Mouse (Mus musculus): ENCODE results near the gene Miga1. TPM values are rescaled to one million over a fixed set of nuclear protein-coding genes. Genes with fewer than 3 reads are reported as not detected.
"Not testable (repeated sequence)": the region's sequence is repeated elsewhere in the genome, so short reads cannot be mapped to it uniquely, and the experiment has no call there.

Gene Miga1
- total and polyA plus RNA-seq, 3 experiments: 25.3 to 44.7 (median 32.5) TPM

DNA sequence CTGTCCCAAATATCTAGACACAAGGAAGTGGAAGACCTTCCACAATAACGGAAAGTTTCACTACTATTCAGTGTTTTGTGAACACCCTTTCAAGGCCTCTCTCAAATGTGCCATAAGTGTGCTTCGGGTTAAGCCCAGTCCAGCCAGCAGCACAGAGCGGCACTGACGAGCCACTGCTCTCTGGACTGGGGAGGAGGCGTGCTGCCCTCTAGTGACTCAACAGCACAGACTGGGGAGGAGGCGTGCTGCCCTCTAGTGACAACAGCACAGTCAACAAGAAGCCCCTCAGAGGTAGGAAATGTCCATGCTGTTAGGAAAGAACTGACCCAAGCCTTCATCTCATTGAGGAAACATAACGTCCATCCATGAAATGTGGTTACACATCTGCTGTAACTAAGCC, 24.6 kb downstream of the Miga1 start:
- no peaks in the 10 kb centered on the region for H3K27me3 ChIP-seq (replicated peaks)

DNA sequence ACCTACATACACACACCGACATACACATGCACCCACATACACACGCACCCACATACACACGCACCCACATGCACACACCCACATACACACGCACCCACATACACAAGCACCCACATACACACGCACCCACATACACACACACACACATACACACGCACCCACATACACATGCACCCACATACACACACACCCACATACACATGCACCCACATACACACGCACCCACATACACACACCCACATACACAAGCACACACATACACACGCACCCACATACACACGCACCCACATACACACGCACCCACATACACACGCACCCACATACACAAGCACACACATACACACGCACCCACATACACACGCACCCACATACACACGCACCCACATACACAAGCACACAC, 25.5 kb downstream of the Miga1 start:
- H3K27me3 ChIP-seq (replicated peaks); H3K4me2 ChIP-seq (ENCODE audit: insufficient read depth, low read depth, poor library complexity, severe bottlenecking); H3K79me2 ChIP-seq (replicated peaks; ENCODE audit: control insufficient read depth, extremely low read depth, insufficient read depth, poor library complexity, severe bottlenecking); DNase-seq (ENCODE audit: extremely low read depth); H3K4me1 ChIP-seq (ENCODE audit: control insufficient read depth in 1 of 2, insufficient read depth in 2 of 2); H3K4me3 ChIP-seq (replicated peaks in 1 of 3; ENCODE audit: low read depth in 2 of 3, low read length in 2 of 3, poor library complexity in 1 of 3); H3K27ac ChIP-seq (ENCODE audit: insufficient read depth, low read depth); H3K9me3 ChIP-seq (replicated peaks; ENCODE audit: low read length); dilution Hi-C loops (cut with MboI; ENCODE audit: extremely low pct_ligation_motif_present, extremely low pct_unique_long_range_greater_than_20kb, low sequenced_read_pairs); H3K9ac ChIP-seq (ENCODE audit: insufficient read depth, low read depth): not testable (repeated sequence)
- in situ Hi-C loops (cut with MboI; ENCODE audit: low pct_ligation_motif_present, low pct_unique_long_range_greater_than_20kb, low sequenced_read_pairs): loop anchor here (10.0 kb wide), 1 partner anchor 200 kb away; no protein-coding TSS in a partner anchor
- peaks cover 32 to 79% of the 10 kb centered on the region in 2 experiments for H3K36me3 ChIP-seq (replicated peaks in 1 of 2; ENCODE audit: control insufficient read depth in 1 of 2, insufficient read depth in 1 of 2, low read length in 1 of 2)

More for the DNA sequence above, 24.6 kb downstream of the Miga1 start:
- H3K4me2 ChIP-seq (ENCODE audit: insufficient read depth, low read depth, poor library complexity, severe bottlenecking): no peak overlapping the region
- H3K4me1 ChIP-seq (ENCODE audit: control insufficient read depth in 1 of 2, insufficient read depth in 2 of 2): peaks cover 0 to 4% of the 10 kb centered on the region in 2 experiments; a peak in 3 of 4 replicates
- H3K9me3 ChIP-seq (replicated peaks; ENCODE audit: low read length): no peaks in the 10 kb centered on the region
- no peak overlapping the region for H3K4me3 ChIP-seq (replicated peaks in 1 of 3; ENCODE audit: low read depth in 2 of 3, low read length in 2 of 3, poor library complexity in 1 of 3)
- dilution Hi-C loops (cut with MboI; ENCODE audit: extremely low pct_ligation_motif_present, extremely low pct_unique_long_range_greater_than_20kb, low sequenced_read_pairs) (no loop called here), in situ Hi-C loops (cut with MboI; ENCODE audit: low pct_ligation_motif_present, low pct_unique_long_range_greater_than_20kb, low sequenced_read_pairs) (loop anchor here (10.0 kb wide), 1 partner anchor 201 kb away; no protein-coding TSS in a partner anchor)
- peaks cover 30 to 76% of the 10 kb centered on the region in 2 experiments for H3K36me3 ChIP-seq (replicated peaks in 1 of 2; ENCODE audit: control insufficient read depth in 1 of 2, insufficient read depth in 1 of 2, low read length in 1 of 2)
- peak; percentile 93 for DNase-seq (ENCODE audit: extremely low read depth)
- TF ChIP-seq MAX (IDR thresholded peaks at IDR 0.05; ENCODE audit: low read length): peak; percentile 34; the same call in 1 of the 2 replicates
- TF ChIP-seq ELF1 (IDR thresholded peaks at IDR 0.05; ENCODE audit: low read depth, low read length): peak; percentile 38; the same call in 1 of the 2 replicates
- TF ChIP-seq GABPA (IDR thresholded peaks at IDR 0.05; ENCODE audit: insufficient replicate concordance, low read depth, low read length): no peak
- no peak for TF ChIP-seq CHD2 (IDR thresholded peaks at IDR 0.05; ENCODE audit: low read length)
- TF ChIP-seq USF1 (IDR thresholded peaks at IDR 0.05; ENCODE audit: low read depth, low read length): no peak
- no peak for TF ChIP-seq KAT2A (IDR thresholded peaks at IDR 0.05; ENCODE audit: insufficient replicate concordance, low read length)
- TF ChIP-seq NELFE (IDR thresholded peaks at IDR 0.05; ENCODE audit: low read depth, low read length): peak; percentile 97; the same call in 1 of the 2 replicates
- no peak for TF ChIP-seq USF2 (conservative IDR thresholded peaks at IDR 0.05; ENCODE audit: low read depth, low read length)
- peak; percentile 96 for TF ChIP-seq SMC3 (IDR thresholded peaks at IDR 0.05; ENCODE audit: low read depth, low read length)
- no peak for TF ChIP-seq RCOR1 (conservative IDR thresholded peaks at IDR 0.05; ENCODE audit: low read depth, low read length)
- no peak for TF ChIP-seq SIN3A (IDR thresholded peaks at IDR 0.05; ENCODE audit: low read length)
- TF ChIP-seq MAZ (IDR thresholded peaks at IDR 0.05; ENCODE audit: low read depth, low read length): peak; percentile 82; the same call in 1 of the 2 replicates
- TF ChIP-seq MAFK (IDR thresholded peaks at IDR 0.05; ENCODE audit: insufficient replicate concordance, low read length): no peak
- no peak for TF ChIP-seq ZKSCAN1 (IDR thresholded peaks at IDR 0.05; ENCODE audit: borderline replicate concordance, low read depth, low read length)
- peak; percentile 64; the same call in 1 of the 2 replicates for TF ChIP-seq IRF4 (IDR thresholded peaks at IDR 0.05; ENCODE audit: low read depth, low read length)
- TF ChIP-seq E2F4 (IDR thresholded peaks at IDR 0.05; ENCODE audit: insufficient replicate concordance, low read depth, low read length): no peak
- no peak for TF ChIP-seq ETS1 (conservative IDR thresholded peaks at IDR 0.05; ENCODE audit: low read depth, low read length)
- no peak; the same call in 1 of the 2 replicates for TF ChIP-seq JUND (conservative IDR thresholded peaks at IDR 0.05; ENCODE audit: low read depth, low read length)
- peak; percentile 21; the same call in 1 of the 2 replicates for TF ChIP-seq ZNF384 (IDR thresholded peaks at IDR 0.05; ENCODE audit: low read depth, low read length)
- TF ChIP-seq MXI1 (IDR thresholded peaks at IDR 0.05; ENCODE audit: low read depth, low read length): no peak
- TF ChIP-seq EP300 (IDR thresholded peaks at IDR 0.05; ENCODE audit: low read length): no peak
- TF ChIP-seq UBTF (IDR thresholded peaks at IDR 0.05; ENCODE audit: low read depth, low read length): no peak
- TF ChIP-seq CHD1 (IDR thresholded peaks at IDR 0.05; ENCODE audit: low read depth, low read length): no peak
- no peak for TF ChIP-seq POLR2A (IDR thresholded peaks at IDR 0.05; ENCODE audit: low read depth, low read length)
- no peak for TF ChIP-seq TBP (conservative IDR thresholded peaks at IDR 0.05; ENCODE audit: low read depth, low read length)
- TF ChIP-seq TCF12 (IDR thresholded peaks at IDR 0.05; ENCODE audit: low read depth, low read length): peak; percentile 55; the same call in 1 of the 2 replicates
- TF ChIP-seq BHLHE40 (IDR thresholded peaks at IDR 0.05; ENCODE audit: low read depth, low read length): peak; percentile 69
- peak; percentile 18; the same call in 1 of the 2 replicates for TF ChIP-seq ZC3H11A (IDR thresholded peaks at IDR 0.05; ENCODE audit: low read depth, low read length)
- TF ChIP-seq POLR2AphosphoS2 (IDR thresholded peaks at IDR 0.05; ENCODE audit: low read depth, low read length): no peak
- TF ChIP-seq MEF2A (IDR thresholded peaks at IDR 0.05; ENCODE audit: borderline replicate concordance, low read depth, low read length): peak; percentile 34; the same call in 1 of the 2 replicates
- TF ChIP-seq JUN (IDR thresholded peaks at IDR 0.05; ENCODE audit: insufficient read depth, low read depth, low read length): no peak
- no peak for TF ChIP-seq PAX5 (IDR thresholded peaks at IDR 0.05; ENCODE audit: low read length)
- no peak for TF ChIP-seq NRF1 (IDR thresholded peaks at IDR 0.05; ENCODE audit: low read depth, low read length)
- TF ChIP-seq MYC (IDR thresholded peaks at IDR 0.05; ENCODE audit: low read depth, low read length): 0 out of 2 replicates have a peak, but pooled peaks have one; percentile 31
- peak; percentile 71 for TF ChIP-seq RAD21 (IDR thresholded peaks at IDR 0.05; ENCODE audit: low read depth, low read length)
- peak; percentile 82 to 100 for TF ChIP-seq CTCF (conservative IDR thresholded peaks at IDR 0.05 in 1 of 2, IDR thresholded peaks at IDR 0.05 in 1 of 2; ENCODE audit: low read depth in 2 of 2, low read length in 2 of 2)
- no peak for TF ChIP-seq ZMIZ1 (IDR thresholded peaks at IDR 0.05; ENCODE audit: low read depth, low read length)
- TF ChIP-seq HCFC1 (IDR thresholded peaks at IDR 0.05; ENCODE audit: low read depth, low read length): peak; percentile 42
- H3K9ac ChIP-seq (ENCODE audit: insufficient read depth, low read depth): no peak overlapping the region
- no peak overlapping the region for H3K27ac ChIP-seq (ENCODE audit: insufficient read depth, low read depth)
- H3K79me2 ChIP-seq (replicated peaks; ENCODE audit: control insufficient read depth, extremely low read depth, insufficient read depth, poor library complexity, severe bottlenecking): no peaks in the 10 kb centered on the region
